Mouse (Mus musculus) heart, postnatal 0 days (tissue): ENCODE results near the gene Nrxn3.

ENCODE experiments used
- CTCF ChIP-seq: IDR thresholded peaks from 2 replicates; pipeline ENCODE4 v1.5.1; 2016; ENCODE audit warnings: antibody characterized with exemption, control low read depth, low read depth
- EP300 ChIP-seq: IDR thresholded peaks from 2 replicates; pipeline ENCODE4 v1.6.1; 2016; ENCODE audit warnings: antibody characterized with exemption, low read depth

- TF ChIP-seq EP300 (no peak), CTCF (no peak)
Measured at GRCm38 (mm10) chr12:88808947-88809346, 86.3 kb downstream of the Nrxn3 start.
